Mouse (Mus musculus): ENCODE measurements around the gene Dlg4.
"Not testable (repeated sequence)": the region's sequence is repeated elsewhere in the genome, so short reads cannot be mapped to it uniquely, and the experiment has no call there.

The Dlg4 gene

DNA sequence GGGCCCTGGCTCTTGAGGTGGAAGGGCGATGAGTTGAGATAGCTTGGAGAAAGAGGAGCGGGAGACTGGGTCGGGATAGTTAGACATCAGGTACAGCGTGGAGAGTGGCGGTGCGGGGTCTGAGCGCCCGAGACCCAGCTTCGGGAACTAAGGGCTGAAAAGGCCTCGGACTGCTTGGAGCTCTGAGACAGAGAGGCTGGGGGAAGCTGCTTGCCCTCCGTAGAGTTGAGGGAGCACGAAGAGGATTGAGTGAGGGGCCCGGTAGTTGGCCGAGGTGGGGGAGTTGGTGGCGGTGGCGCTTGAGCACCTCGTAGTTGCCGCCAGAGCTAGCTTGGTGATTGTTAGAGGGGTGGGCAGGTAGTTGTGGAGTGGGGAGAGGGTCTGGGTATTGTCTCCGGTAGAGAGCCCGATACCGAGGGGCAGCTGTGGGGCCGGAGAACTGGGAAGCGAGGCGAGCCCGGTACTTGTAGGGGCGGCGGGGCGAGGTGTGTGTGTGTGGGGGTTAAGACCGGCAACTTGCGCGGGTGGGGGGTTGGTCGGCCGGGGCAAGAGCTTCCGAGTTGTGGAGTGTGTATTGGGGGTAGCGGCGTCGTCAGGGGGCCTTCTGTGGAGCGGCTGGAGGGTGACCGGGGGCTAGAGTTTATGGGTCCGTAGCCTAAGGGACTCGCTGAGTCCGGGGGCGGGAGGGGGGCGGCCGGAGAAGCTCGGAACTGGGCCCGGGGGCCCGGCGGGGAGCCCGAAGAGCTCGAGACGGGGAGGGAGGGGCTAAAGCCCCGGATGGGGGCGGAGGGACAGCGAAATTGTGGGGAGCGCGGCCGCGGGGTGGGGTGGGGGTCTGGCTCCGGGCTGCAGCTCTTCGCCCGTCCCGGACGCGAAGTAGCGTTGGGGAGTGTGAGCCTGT lies 20.3 kb upstream of the Dlg4 start:
- peak; percentile 56 for DNase-seq (ENCODE audit: low spot score)

- DNase-seq (ENCODE audit: low spot score) = peak; percentile 81
Measured at GRCm38 (mm10) chr11:69997070-69997509, 19.7 kb upstream of the Dlg4 start.

DNA sequence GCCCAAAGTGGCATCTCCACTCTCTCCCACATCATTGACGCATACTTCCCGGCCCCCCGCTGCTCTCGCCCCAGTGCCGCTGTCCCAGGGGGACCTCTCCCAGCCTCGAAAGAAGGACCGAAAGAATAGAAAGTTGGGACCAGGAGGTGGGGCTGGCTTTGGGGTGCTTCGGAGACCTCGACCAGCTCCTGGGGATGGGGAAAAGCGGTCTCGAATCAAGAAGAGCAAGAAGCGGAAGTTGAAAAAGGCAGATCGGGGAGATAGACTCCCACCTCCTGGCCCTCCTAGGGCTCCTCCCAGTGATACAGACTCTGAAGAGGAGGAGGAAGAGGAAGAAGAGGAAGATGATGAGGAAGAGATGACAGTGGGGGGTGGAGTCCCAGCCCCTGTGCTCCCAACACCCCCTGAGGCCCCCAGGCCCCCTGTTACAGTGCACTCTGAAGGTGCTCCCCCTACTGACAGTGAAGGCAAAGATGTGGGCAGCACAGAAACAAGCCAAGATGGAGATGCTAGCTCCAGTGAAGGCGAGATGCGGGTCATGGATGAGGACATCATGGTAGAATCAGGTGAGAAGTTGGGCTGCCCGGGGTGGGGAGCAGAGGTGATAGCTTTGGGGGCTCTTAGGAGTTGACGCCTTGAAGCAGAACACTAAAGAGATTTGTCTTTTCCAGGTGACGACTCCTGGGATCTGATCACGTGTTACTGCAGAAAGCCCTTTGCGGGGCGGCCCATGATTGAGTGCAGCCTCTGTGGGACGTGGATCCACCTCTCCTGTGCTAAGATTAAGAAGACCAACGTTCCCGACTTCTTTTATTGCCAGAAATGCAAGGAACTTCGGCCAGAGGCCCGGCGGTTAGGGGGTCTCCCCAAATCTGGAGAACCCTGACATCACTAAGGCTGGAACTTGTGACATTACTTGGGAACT lies 17.9 kb upstream of the Dlg4 start:
- no peak for DNase-seq (ENCODE audit: low spot score)

- no peak for DNase-seq (ENCODE audit: low spot score)
Measured at GRCm38 (mm10) chr11:69999666-70000065, 17.1 kb upstream of the Dlg4 start.

DNA sequence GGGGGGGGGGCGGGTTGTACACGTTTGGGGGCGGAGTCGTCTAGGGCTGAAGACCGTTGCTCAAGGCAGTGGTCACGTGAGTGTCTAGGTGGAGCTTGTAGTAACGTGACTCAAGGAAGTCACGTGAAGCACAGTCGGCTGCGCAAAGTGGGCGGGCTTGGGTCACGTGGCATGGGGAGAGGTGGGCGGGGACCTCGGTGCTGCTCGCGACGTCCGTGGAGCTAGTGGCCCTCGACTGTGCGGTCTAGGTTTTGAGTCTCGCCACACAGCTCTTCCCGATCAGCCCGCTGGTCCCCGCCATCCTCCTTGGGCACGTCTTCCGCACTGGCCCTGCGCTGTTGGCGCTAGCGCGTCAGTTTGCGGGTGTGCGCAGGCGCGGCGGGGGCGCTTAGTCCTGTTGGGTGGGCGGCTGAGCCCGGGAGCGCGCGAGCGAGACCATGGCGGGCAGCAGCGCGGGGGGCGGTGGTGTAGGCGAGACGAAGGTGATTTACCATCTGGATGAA lies 16.3 kb upstream of the Dlg4 start, which contains the start of gene Dvl2:
TSS of gene Dvl2 (plus strand) at position 200 of the 503 bp plus-strand sequence.
- DNase-seq (ENCODE audit: low spot score) = peak; percentile 97

DNA sequence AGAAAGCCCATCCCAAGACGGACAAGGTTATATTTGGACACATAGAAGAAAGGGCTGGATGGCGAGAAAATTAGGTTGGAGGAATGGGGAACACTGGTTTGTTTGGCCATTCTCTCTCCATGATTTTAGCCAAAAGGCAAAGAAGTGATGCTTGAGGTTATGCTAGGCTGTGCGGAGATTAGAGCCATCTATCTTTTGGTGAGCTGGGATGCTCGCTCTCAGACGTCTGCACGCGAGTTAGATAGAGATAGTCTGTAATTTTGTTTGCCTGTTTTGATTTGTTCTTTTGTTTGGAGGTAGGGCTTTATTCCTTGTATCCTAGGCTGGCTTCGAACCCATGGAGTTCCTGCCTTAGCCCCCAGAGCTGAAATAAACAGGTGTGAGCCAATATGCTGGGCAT lies 15.6 kb upstream of the Dlg4 start:
- no peak for DNase-seq (ENCODE audit: low spot score)

GRCm38 (mm10) chr11:70001865-70002264 lies 14.9 kb upstream of the Dlg4 start:
- peak; percentile 61 for DNase-seq (ENCODE audit: low spot score)

DNA sequence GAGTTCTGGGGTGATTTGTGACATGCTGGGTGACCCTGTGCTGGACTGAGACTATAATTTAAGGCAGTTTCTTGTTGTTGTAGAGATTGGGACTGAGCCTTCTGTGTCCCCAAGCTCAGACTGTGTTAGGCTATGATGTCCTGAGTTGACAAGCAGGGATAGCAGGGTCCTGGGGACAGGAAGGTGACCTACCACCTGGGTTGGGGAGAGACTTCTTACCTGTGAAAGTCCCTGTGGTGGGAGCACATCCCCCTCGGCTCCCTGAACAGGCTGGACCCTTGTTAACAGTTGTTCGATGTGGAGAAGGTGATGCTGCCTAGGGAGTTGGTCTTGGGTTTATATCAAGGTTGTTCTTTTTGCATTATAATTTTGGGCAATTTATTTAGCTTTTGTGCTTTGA lies 14.3 kb upstream of the Dlg4 start:
- no peak for DNase-seq (ENCODE audit: low spot score)

- no peak for DNase-seq (ENCODE audit: low spot score)
Measured at GRCm38 (mm10) chr11:70005521-70005920, 11.2 kb upstream of the Dlg4 start.

DNA sequence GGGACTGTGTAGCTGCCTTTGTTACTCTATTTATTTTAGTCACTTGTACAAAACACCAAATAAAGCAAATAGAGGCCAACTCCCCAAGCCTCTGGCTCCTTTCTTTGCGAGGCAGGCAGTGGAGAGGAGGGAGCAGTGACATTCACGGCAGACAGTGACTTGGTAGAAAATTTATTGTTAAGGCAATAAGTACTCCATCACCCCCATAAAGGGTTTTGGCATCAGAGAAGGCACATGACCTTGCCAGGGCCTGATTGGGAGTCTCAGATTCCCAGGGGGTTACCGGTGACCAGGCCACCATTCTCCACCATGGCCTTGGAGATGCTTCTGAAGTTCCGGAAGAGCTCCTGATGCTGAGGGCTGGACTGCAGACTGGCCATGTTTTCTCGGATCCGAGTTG lies 6.7 kb upstream of the Dlg4 start:
- no peak for DNase-seq (ENCODE audit: low spot score)

- no peak for DNase-seq (ENCODE audit: low spot score)
Measured at GRCm38 (mm10) chr11:70010548-70010947, 6.2 kb upstream of the Dlg4 start.

DNA sequence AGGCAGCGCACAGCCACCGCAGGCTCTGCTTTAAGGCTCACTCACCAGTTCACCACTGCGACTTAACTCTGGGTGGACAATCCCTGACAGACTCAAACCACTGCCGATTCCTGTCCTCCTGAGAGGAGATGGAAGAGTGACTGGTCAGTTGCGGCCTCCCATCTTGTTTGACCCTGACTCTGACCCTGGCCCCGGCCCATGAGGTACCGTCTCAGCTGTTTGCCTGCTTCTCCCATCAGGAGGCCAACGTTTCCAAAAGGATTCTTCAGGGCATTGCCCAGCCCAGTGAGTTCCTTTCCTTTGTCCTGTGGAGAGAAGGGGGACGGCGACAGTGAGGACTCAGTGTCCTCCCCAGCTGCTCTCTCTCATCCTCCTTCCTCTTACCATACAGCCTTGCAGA lies 5.8 kb upstream of the Dlg4 start:
- no peak for DNase-seq (ENCODE audit: low spot score)

- no peak for DNase-seq (ENCODE audit: low spot score)
Measured at GRCm38 (mm10) chr11:70012931-70013330, 3.8 kb upstream of the Dlg4 start.

GRCm38 (mm10) chr11:70013408-70013807 lies 3.3 kb upstream of the Dlg4 start:
- no peak for DNase-seq (ENCODE audit: low spot score)

DNA sequence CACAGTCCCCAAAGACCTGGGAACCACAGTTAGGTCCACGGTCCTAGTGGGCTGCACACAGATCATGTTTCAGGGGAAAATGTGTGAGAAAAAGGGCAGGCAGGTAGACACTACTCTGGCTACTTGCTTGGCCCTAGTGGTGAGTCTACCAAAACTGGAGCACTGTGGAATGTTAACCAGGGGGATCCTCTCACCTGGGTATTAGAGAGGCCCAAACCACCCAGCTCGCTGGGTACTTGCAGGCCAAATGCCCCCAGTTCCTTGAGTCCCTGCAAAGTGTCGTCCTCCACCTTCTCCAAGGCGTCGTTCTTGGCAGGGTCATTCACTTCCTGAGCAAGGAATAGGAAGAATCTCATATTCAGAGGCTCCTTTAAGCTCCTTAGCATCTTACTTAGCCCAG lies 2.7 kb upstream of the Dlg4 start:
- DNase-seq (ENCODE audit: low spot score) = no peak

- peak; percentile 90 for DNase-seq (ENCODE audit: low spot score)
Measured at GRCm38 (mm10) chr11:70014880-70015558, 1.7 kb upstream of the Dlg4 start, which contains the start of gene Acadvl. Gene Acadvl, minus strand, starts transcription at chr11:70015411.

GRCm38 (mm10) chr11:70015677-70016076 lies 1.1 kb upstream of the Dlg4 start:
- no peak for DNase-seq (ENCODE audit: low spot score)

DNA sequence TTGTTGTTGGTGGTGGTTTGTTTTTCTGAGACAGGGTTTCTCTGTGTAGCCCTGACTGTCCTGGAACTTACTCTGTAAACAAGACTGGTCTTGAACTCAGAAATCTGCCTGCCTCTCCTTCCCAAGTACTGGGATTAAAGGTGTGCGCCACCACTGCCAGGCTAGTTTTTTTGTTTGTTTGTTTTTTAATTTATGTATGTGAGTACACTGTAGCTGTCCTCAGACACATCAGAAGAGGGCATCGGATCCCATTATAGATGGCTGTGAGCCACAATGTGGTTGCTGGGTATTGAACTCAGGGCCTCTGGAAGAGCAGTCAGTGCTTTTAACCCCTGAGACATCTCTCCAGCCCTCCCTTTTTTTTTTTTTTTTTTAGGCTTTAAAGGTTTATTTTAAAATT lies 565 bp upstream of the Dlg4 start:
- DNase-seq (ENCODE audit: low spot score) = not testable (repeated sequence)

DNA sequence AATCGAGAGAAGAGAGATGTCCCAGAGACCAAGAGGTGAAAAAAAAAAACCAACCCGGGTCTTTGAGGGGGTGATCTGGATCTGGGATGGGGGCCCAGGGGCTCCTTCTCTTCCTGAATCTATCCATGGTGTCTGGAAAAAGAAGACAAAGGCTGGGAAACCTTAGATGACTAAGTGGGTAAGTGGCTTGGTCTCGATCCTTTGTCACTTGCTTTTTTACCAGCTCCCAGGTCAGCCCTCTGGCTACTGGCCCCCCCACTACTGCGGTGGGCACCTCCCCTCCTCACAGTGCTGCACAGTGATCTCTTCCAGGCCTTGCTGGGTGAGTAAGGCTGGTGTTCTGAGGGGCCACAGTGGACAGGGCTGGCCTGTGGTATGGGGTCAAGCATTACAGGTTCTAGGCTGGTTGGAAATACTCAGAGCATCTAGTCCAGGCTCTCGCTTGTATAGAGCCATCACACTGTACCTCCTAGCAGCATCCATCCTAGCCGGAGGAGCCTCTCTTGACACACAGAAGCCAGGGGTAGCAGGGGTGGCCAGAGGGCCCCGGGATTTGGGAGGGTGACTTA lies 541 bp downstream of the Dlg4 start:
- DNase-seq (ENCODE audit: low spot score) = no peak

- peak; percentile 61 for DNase-seq (ENCODE audit: low spot score)
Measured at GRCm38 (mm10) chr11:70018131-70018990, 1.6 kb downstream of the Dlg4 start.

All from adipocyte (in vitro differentiated cells).